Mouse (Mus musculus) thymus, postnatal 0 days (tissue): ENCODE data around the gene Sf3b6. TPM values are rescaled to one million over a fixed set of nuclear protein-coding genes. Genes with fewer than 3 reads are reported as not detected.

Experiments used
- DNase-seq: peaks from one replicate; pipeline ENCODE4 v3.0.0-alpha.2; 2015; ENCODE audit warnings: low spot score
- polyA plus RNA-seq: library from polyadenylated mRNA; unstranded; fragments of >200 nt; fragmentation: Nextera tagmentation; extraction: Ambion mirVana; gene quantifications from 2 replicates; pipeline ENCODE4 v1.2.1, GENCODE M21; 2015

Sf3b6 gene
- polyA plus RNA-seq, 1 experiment from 2014 or later: 572 TPM

GRCm38 (mm10) chr12:4840010-4840409, 22.7 kb downstream of the Sf3b6 start:
- no peak for DNase-seq

- DNase-seq: no peak
These were observed 23.4 kb downstream of the Sf3b6 start for GRCm38 (mm10) chr12:4840741-4841140.

GRCm38 (mm10) chr12:4841392-4841887, 24.1 kb downstream of the Sf3b6 start, which contains the start of gene Fkbp1b:
TSS of gene Fkbp1b (minus strand) at chr12:4841591.
- peak; percentile 51 for DNase-seq

DNA sequence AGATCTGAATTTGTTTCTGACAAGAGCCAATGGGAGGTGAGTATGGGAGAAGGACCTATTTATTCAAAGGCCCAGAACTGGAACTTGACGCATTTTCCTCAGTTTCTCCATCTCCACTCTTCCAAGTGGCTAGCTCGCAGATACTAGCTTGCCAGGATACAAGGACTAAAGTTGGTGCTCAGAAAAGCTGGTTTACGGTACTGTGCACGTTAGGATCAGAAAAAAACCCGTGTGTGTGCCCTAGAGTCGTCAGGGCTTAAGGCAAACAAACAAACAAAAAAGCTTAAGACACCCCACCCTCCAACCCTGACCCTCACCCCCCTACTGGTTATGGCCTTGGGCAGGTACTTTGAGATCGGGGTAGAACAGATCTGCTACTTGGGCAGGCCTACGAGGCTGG, 25.1 kb downstream of the Sf3b6 start:
- DNase-seq: no peak

DNA sequence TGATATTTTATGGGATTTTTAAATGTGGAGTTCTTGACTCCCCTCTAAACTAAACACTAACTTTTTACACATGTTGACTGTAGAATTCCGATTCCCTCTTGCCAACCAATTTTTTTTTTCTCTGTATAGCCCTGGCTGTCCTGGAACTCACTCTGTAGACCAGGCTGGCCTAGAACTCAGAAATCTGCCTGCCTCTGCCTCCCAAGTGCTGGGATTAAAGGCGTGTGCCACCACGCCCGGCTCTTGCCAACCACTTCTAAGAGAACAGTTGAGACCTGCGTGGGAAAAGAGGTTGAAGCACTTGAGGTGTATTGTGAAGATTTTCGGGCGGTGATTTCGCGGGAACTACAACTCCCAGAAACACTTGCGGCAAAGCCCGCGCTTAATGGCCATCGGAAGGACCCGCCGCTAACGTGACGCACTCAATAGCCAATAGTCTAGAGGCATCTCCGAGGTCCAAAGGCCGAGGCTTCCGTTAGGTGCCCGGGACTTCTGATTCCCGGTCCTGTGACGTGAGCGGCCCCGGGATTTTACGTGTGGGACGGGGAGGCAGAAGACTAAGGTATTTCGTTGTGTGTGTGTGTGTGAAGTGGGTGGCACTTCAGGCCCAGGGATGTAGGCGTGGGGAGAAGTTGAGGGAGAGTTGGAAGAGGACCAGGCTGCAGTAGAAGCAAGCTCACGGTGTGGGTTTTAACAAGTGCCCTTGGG, 25.7 kb downstream of the Sf3b6 start, which contains the start of gene Wdcp:
Gene Wdcp, plus strand, starts transcription at position 414 of the 708 bp plus-strand sequence.
- peak; percentile 88 for DNase-seq

- DNase-seq: peak; percentile 58
These were observed 26.4 kb downstream of the Sf3b6 start for GRCm38 (mm10) chr12:4843741-4844140.

GRCm38 (mm10) chr12:4856160-4856559, 38.8 kb downstream of the Sf3b6 start:
- DNase-seq: peak; percentile 26

DNA sequence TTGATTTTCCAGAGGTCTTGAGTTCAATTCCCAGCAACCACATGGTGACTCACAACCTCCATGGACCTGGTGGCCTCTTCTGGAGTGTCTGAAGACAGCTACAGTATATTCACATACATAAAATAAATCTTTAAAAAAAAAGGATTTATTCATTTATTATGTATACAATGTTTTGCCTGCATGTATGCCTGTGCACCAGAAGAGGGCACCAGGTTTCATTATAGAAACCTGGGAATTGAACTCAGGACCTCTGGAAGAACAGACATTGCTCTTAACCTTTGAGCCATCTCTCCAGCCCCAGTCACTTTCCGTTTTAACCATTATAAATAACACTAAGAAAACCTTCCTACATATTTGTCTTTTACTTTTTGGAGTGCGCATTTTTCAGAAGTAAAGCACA, 39.5 kb downstream of the Sf3b6 start:
- DNase-seq: no peak

- DNase-seq: no peak
These were observed 42.0 kb downstream of the Sf3b6 start for GRCm38 (mm10) chr12:4859241-4859914.

DNA sequence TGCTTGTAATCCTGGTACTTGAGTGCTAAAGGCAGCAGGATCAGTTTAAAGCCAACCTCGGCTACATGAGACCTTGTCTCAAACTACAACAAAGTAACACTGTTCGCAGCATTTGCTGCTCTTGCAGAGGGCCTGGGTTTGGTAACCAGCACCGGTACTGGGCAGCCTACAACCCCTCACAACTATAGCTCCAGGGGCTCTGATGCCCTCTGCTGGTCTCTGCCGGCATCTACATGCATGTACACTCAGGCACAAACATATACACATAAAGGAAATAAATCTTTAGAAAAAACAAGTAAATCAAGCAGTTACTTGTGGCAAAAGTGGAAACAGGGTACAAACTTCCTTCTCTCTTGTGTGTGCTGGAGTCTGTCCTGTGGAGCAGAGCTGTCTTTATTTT, 45.3 kb downstream of the Sf3b6 start:
- DNase-seq: peak; percentile 19

DNA sequence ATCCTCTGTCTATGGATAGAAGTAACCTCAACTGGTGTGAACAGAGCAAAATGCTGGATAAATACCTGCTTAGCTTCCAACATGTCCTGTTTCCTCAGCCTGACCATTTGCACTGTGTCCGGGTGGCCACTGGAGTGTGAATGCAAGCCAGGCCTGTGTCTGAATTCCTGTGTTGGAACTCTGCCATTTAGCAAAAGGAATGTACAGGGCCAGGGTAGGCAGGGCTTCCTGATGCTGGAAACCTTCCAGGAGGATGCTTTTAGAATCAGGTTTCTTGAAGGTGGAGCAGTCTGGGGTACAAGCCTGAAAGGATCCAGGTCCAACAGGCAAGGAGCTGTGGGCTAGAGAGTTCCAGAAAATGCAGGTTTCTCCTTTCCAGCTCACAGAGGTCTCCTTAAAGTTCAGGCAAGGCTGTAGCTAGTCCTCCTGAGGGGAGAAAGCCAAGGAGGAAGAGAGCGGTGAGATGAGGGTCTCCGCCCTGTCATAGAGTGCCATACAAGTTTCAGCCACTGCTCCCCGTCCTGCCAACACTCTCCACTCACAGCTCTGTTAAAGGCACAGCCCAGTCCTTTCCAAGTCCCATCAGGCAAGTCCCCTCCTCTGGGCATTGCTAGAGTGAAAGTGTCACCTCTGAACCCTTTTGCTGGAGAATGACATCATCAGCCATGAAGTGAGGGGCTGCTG, 46.5 kb downstream of the Sf3b6 start:
- DNase-seq: no peak

GRCm38 (mm10) chr12:4864338-4864690, 47.0 kb downstream of the Sf3b6 start:
- no peak for DNase-seq

DNA sequence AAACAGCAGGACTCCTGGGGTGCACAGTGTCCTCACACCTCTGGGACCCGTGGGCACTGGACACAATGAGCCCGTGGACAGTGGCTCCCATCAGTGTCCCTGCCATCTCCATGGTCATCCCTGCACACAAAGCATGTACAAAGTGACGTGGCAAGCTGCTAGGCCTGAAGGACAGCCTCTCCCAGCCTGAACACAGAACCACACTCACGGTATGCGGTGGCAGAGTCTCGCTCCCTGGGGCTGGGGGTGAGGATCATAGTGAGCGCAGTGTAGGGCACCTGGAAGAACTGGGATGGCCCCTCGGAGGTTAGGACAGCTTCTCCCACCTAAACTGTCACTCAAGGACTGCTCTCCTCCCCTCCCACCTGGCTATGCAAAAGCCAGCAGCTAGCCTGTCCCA, 51.6 kb downstream of the Sf3b6 start:
- no peak for DNase-seq

DNA sequence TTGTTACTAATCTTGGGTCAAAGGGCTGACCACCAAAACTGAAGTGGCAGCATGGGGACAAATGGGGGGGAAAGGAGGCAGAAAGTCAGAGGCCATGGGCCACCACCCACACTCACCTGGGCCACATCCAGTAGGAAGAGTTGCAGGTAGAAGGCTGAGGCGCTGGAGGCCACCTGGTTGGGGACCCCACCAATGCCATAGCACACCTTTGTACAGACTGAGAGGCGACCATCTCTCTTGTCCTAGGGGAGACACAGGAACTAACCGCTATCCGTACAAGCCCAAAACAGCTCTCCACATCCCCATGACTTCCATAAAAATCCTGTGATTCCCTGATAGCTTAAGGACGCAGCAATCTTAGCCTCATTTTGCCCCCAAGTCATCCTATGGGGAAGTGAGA, 53.9 kb downstream of the Sf3b6 start:
- DNase-seq: no peak

- DNase-seq: no peak
These were observed 54.9 kb downstream of the Sf3b6 start for GRCm38 (mm10) chr12:4872273-4872672.

DNA sequence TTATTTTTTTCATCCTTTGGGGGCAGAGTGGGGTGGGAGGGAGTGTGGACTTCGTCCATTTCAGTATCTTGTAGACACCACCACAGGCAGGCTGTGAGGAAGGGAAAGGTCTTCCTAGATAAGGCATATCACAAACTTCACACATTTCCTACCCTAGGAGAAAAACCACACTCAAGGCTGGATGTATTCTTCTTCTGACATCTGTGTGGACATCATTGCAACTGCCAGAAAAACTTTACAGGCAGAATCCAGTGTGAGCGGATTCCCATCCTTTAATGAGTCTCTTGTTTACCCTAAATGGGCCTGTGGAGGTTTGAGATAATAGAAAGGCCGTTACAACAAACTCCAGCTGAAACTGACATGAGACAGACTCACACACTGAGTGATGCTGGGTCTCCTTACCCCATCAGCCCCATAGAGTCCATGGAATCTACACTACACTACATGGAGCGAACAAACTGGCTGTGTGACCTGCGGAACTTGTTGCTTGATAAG, 55.7 kb downstream of the Sf3b6 start:
- no peak for DNase-seq

- no peak for DNase-seq
These were observed 56.2 kb downstream of the Sf3b6 start for GRCm38 (mm10) chr12:4873531-4873930.

- peak; percentile 74 for DNase-seq
These were observed 57.0 kb downstream of the Sf3b6 start, which contains the start of gene Mfsd2b for GRCm38 (mm10) chr12:4874161-4874927. TSS of gene Mfsd2b (minus strand) at chr12:4874359.

DNA sequence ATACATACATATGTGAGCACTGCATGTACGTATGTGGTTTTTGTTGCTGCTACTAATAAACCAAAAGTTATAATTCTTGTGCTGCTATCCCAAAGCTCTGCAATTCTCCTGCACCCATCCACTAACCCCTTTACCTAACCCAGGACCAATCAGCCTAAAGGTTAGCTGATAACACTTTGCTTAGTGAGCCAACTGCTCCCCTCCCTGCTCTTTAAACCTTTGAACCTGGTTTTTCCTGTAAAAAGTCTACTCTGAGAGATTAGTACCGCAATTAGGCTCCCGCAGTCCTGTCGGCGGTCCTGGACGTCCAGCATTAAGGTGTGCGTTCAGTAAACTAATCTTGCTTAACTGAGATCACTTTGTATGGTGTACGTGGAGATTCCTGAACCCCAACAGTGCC, 58.3 kb downstream of the Sf3b6 start:
- DNase-seq: no peak
